Mouse (Mus musculus) brain, embryonic 14.5 days (tissue): ENCODE data around the gene Dnm1.

Experiments
- CTCF ChIP-seq: fragments of 200-500 bp; IDR thresholded peaks from 2 replicates; pipeline ENCODE4 v1.5.1; 2012; ENCODE audit warnings: inconsistent platforms, mild to moderate bottlenecking, moderate library complexity, borderline replicate concordance; ENCODE audit not compliant: insufficient read depth, insufficient read length; ENCODE audit errors: extremely low read depth
- POLR2A ChIP-seq: fragments of 200-500 bp; IDR thresholded peaks from 2 replicates; pipeline ENCODE4 v1.6.1; 2012; ENCODE audit warnings: mild to moderate bottlenecking, inconsistent platforms, borderline replicate concordance; ENCODE audit not compliant: poor library complexity, insufficient read depth, insufficient read length, severe bottlenecking; ENCODE audit errors: extremely low read depth

DNA sequence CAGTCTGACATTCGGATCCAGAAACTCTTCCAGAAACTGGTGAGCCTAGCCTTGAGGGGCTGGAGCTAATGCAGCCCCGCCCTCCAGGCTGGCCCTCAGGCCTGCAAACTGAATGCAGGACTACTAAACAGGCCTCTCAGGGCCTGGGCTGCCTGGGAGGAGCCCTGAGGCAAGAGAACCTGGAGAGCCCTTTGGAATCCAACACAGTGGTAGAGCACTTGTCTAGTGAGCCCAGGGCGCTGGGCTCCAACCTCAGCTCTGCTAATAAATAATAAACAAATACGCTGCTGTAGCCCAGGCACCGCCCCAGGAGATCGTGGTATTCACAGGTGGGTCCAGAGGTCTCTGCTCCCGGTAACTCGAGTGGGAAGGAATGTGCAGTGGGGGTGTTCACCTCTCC lies 37.7 kb upstream of the Dnm1 start:
- no peak for TF ChIP-seq POLR2A
- no peak for TF ChIP-seq CTCF
